Mouse (Mus musculus) intestine, embryonic 15.5 days (tissue): ENCODE measurements around the gene Fam53b. TPM values are rescaled to one million over a fixed set of nuclear protein-coding genes. Genes with fewer than 3 reads are reported as not detected.
"Not testable (repeated sequence)": the region's sequence is repeated elsewhere in the genome, so short reads cannot be mapped to it uniquely, and the experiment has no call there.

Experiments used
- ATAC-seq: fragments of 200-750 bp; cut with Nextera tagmentation; 2 replicates; pipeline ENCODE4 v1.8.0; 2017; ENCODE audit warnings: moderate TSS enrichment, moderate library complexity
- H3K27ac ChIP-seq: fragments of 300-500 bp; sonication (generic); 2 replicates; pipeline ENCODE4 v1.5.1; 2015; ENCODE audit warnings: mild to moderate bottlenecking, inconsistent platforms
- H3K27me3 ChIP-seq: fragments of 300-500 bp; sonication (generic); replicated peaks from 2 replicates; pipeline ENCODE4 v1.6.1; 2015; ENCODE audit warnings: inconsistent platforms
- H3K36me3 ChIP-seq: fragments of 300-500 bp; sonication (generic); 2 replicates; pipeline ENCODE4 v1.6.1; 2015; ENCODE audit warnings: inconsistent platforms
- H3K4me1 ChIP-seq: fragments of 300-500 bp; sonication (generic); replicated peaks from 2 replicates; pipeline ENCODE4 v1.6.1; 2015; ENCODE audit warnings: inconsistent platforms
- H3K4me2 ChIP-seq: fragments of 300-500 bp; sonication (generic); replicated peaks from 2 replicates; pipeline ENCODE4 v1.6.1; 2015; ENCODE audit warnings: mild to moderate bottlenecking, inconsistent platforms
- H3K4me3 ChIP-seq: fragments of 300-500 bp; sonication (generic); replicated peaks from 2 replicates; pipeline ENCODE4 v1.5.1; 2015; ENCODE audit warnings: inconsistent platforms
- H3K9ac ChIP-seq: fragments of 300-500 bp; sonication (generic); 2 replicates; pipeline ENCODE4 v1.6.1; 2015; ENCODE audit warnings: inconsistent platforms
- H3K9me3 ChIP-seq: fragments of 300-500 bp; sonication (generic); 2 replicates; pipeline ENCODE4 v1.6.1; 2016; ENCODE audit warnings: inconsistent platforms
- WGBS: fragments of 180-500 bp; shearing (Covaris S2); methylation state at CpG from one replicate; pipeline ENCODE4 v1.1.7; 2015; 5-methylcytosine and 5-hydroxymethylcytosine counted together
- polyA plus RNA-seq: library from polyadenylated mRNA; unstranded; fragments of >200 nt; fragmentation: Nextera tagmentation; extraction: Ambion mirVana; gene quantifications from 2 replicates; pipeline ENCODE4 v1.2.1, GENCODE M21; 2015

The Fam53b gene
- polyA plus RNA-seq, 1 experiment from 2014 or later, result 17.9 TPM

GRCm38 (mm10) chr7:132670863-132671165, 142.9 kb downstream of the Fam53b start:
- 89% methylated on average over 3 of the region's 3 CpGs for WGBS
- Histone ChIP-seq H3K27ac (no peak overlapping the region), H3K9ac (no peak overlapping the region), H3K4me1 (peaks cover 14% of the 10 kb centered on the region; the same call in 1 of the 2 replicates), H3K9me3 (no peaks in the 10 kb centered on the region), H3K4me3 (no peak overlapping the region), H3K27me3 (no peaks in the 10 kb centered on the region), H3K4me2 (no peak overlapping the region), H3K36me3 (no peaks in the 10 kb centered on the region)
- no peak for ATAC-seq

- H3K4me2 ChIP-seq, result no peak overlapping the region
- ATAC-seq, result no peak
- H3K9me3 ChIP-seq, result no peaks in the 10 kb centered on the region
- H3K27me3 ChIP-seq, result no peaks in the 10 kb centered on the region
- no peak overlapping the region for H3K27ac ChIP-seq
- H3K36me3 ChIP-seq, result no peaks in the 10 kb centered on the region
- H3K4me1 ChIP-seq, result peaks cover 14% of the 10 kb centered on the region; the same call in 1 of the 2 replicates
- 81% methylated on average over 20 of the region's 20 CpGs for WGBS
- no peak overlapping the region for H3K9ac ChIP-seq
- H3K4me3 ChIP-seq, result no peak overlapping the region
Observed at GRCm38 (mm10) chr7:132669999-132670862, 143.5 kb downstream of the Fam53b start.

DNA sequence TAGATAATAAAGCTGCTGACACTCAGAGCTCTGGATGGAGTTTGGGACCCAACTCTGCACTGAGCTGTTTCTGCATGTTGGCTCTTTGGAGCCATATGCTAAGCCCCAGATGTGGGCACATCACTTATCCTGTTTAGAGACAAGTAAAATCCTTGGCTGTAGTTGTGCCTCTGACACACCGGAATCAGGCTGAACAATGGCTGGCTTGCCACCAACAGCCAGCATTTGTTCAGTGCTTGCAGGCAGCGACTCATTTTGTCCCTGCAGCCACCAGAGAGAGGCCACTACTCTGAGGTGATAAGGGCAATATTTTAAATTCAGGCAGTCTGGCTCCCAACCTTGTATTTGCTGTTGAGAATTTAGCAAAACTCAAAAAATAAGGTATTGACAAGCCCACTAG, 145.1 kb downstream of the Fam53b start:
- H3K9ac ChIP-seq, result no peak overlapping the region
- no peak overlapping the region for H3K4me2 ChIP-seq
- H3K4me3 ChIP-seq, result no peak overlapping the region
- peaks cover 6% of the 10 kb centered on the region; the same call in 1 of the 2 replicates for H3K4me1 ChIP-seq
- ATAC-seq, result no peak
- H3K27ac ChIP-seq, result no peak overlapping the region
- H3K36me3 ChIP-seq, result no peaks in the 10 kb centered on the region
- no peaks in the 10 kb centered on the region for H3K27me3 ChIP-seq
- no peaks in the 10 kb centered on the region for H3K9me3 ChIP-seq
- 67% methylated on average over 2 of the region's 2 CpGs for WGBS

- no peak overlapping the region for H3K4me2 ChIP-seq
- H3K4me1 ChIP-seq, result 0 out of 2 replicates have a peak, but pooled peaks cover under 1% of the 10 kb centered on the region
Observed at GRCm38 (mm10) chr7:132666516-132666915, 147.2 kb downstream of the Fam53b start.

GRCm38 (mm10) chr7:132665664-132666382, 147.9 kb downstream of the Fam53b start:
- no peak for ATAC-seq
- no peak overlapping the region for H3K4me3 ChIP-seq
- no peak overlapping the region for H3K27ac ChIP-seq
- no peak overlapping the region for H3K9ac ChIP-seq
- H3K9me3 ChIP-seq, result no peaks in the 10 kb centered on the region
- H3K27me3 ChIP-seq, result no peaks in the 10 kb centered on the region
- WGBS, result 66% methylated on average over 8 of the region's 8 CpGs
- H3K4me2 ChIP-seq, result no peak overlapping the region
- peaks cover 6% of the 10 kb centered on the region for H3K4me1 ChIP-seq
- H3K36me3 ChIP-seq, result no peaks in the 10 kb centered on the region

More at GRCm38 (mm10) chr7:132666516-132666915, 147.2 kb downstream of the Fam53b start:
- Histone ChIP-seq H3K36me3 (no peaks in the 10 kb centered on the region), H3K4me3 (no peak overlapping the region), H3K9ac (no peak overlapping the region), H3K9me3 (no peaks in the 10 kb centered on the region), H3K27me3 (no peaks in the 10 kb centered on the region), H3K27ac (no peak overlapping the region)
- no peak for ATAC-seq
- WGBS, result 72% methylated on average over 4 of the region's 4 CpGs

- ATAC-seq, result no peak
- Histone ChIP-seq H3K9ac (no peak overlapping the region), H3K27me3 (no peaks in the 10 kb centered on the region), H3K4me3 (no peak overlapping the region), H3K4me2 (no peak overlapping the region), H3K27ac (no peak overlapping the region), H3K36me3 (no peaks in the 10 kb centered on the region), H3K9me3 (no peaks in the 10 kb centered on the region), H3K4me1 (peaks cover 14% of the 10 kb centered on the region)
- 78% methylated on average over 6 of the region's 6 CpGs for WGBS
Observed at GRCm38 (mm10) chr7:132664815-132665214, 148.9 kb downstream of the Fam53b start.

DNA sequence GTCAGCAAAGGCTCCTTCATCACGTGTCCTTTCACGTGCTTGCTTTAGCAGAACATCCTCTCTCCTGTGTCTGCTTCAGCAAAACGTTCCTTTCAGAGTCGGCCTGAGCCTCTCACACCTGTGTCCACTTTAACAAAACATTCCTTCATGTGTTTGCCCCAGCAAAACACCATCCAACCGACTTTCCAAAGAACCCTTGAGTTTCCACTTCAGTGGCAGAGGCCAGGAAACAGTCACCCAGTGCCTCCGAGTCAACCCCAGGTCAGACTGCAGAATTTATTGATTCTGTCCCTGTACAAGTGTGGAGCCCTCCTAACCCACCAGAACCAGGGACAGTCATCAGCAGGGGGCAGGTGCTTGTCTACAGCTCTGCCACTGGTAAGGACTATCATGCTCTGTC, 150.9 kb downstream of the Fam53b start:
- H3K9me3 ChIP-seq, H3K27me3 ChIP-seq, H3K4me2 ChIP-seq, H3K9ac ChIP-seq, H3K36me3 ChIP-seq, ATAC-seq, H3K27ac ChIP-seq, H3K4me3 ChIP-seq: not testable (repeated sequence)
- WGBS, result 65% methylated on average over 6 of the region's 6 CpGs
- H3K4me1 ChIP-seq, result peaks cover 31% of the 10 kb centered on the region

Other genes with a start within 250 kb of the Fam53b start
- gene Oat, start 237.5 kb downstream of the Fam53b start, polyA plus RNA-seq, result 1,488 and 1,505 TPM in 2 replicates
- 0.75 and 0.82 TPM in 2 replicates for gene Nkx1-2, start 214.2 kb downstream of the Fam53b start, polyA plus RNA-seq
- gene Lhpp, start 203.2 kb downstream of the Fam53b start, polyA plus RNA-seq, result 40.4 and 41.5 TPM in 2 replicates
- gene Eef1akmt2, start 38.8 kb upstream of the Fam53b start, polyA plus RNA-seq, result 60.7 and 64.4 TPM in 2 replicates
- 30.3 and 36.9 TPM in 2 replicates for gene Abraxas2, start 45.3 kb upstream of the Fam53b start, polyA plus RNA-seq
- gene Zranb1, start 117.3 kb upstream of the Fam53b start, polyA plus RNA-seq, result 9.9 and 10.6 TPM in 2 replicates